Mouse (Mus musculus) small intestine, adult 2 months (tissue): ENCODE measurements around the gene Gm614.

Source experiments
- CTCF ChIP-seq: fragments of 200-500 bp; IDR thresholded peaks from 2 replicates; pipeline ENCODE4 v1.5.1; 2012; ENCODE audit warnings: low read depth, mild to moderate bottlenecking, control low read depth, inconsistent platforms, low read length, moderate library complexity, mixed read lengths; ENCODE audit not compliant: insufficient replicate concordance, insufficient read length; ENCODE audit errors: extremely low read depth
- POLR2A ChIP-seq: fragments of 200-500 bp; IDR thresholded peaks from 2 replicates; pipeline ENCODE4 v1.6.1; 2012; ENCODE audit warnings: low read depth, mild to moderate bottlenecking, control low read depth, inconsistent platforms, low read length, moderate library complexity

DNA sequence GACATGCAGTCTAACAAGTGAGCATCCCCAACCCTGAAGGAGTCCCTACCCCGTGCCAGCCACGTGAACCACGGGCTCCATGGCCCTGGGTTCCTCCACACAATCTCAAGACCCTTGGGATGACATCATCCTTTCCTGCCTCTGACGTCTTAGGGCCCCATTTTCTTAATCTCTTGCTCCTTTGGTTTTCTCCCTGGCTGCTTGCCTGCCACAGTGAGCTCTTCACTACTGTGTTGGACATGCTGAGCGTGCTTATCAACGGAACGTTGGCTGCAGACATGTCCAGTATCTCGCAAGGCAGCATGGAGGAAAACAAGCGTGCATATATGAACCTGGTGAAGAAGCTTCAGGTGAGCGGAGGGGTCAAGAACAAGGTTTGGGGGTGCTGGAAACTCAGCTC, 26.3 kb upstream of the Gm614 start:
- no peak for TF ChIP-seq CTCF
- TF ChIP-seq POLR2A: no peak
